Mouse (Mus musculus) CH12.LX (cell line): ENCODE measurements around the gene Klhdc10.

Experiments used
- CHD2 ChIP-seq: IDR thresholded peaks from 2 replicates; pipeline ENCODE4 v1.6.1; 2011; ENCODE audit warnings: low read length, improper control_type of control experiment
- CTCF ChIP-seq, 2 experiments: IDR thresholded peaks in 1 of 2; conservative IDR thresholded peaks in 1 of 2; 2 replicates each; pipeline ENCODE4 v1.5.1; 2011 to 2012; ENCODE audit warnings: low read depth in 2 of 2, low read length in 2 of 2, improper control_type of control experiment in 1 of 2, inconsistent platforms in 1 of 2, mild to moderate bottlenecking in 1 of 2, moderate library complexity in 1 of 2
- EP300 ChIP-seq: IDR thresholded peaks from 2 replicates; pipeline ENCODE4 v1.6.1; 2011; ENCODE audit warnings: low read length, improper control_type of control experiment
- MXI1 ChIP-seq: IDR thresholded peaks from 2 replicates; pipeline ENCODE4 v1.6.1; 2011; ENCODE audit warnings: mild to moderate bottlenecking, low read depth, low read length, improper control_type of control experiment
- POLR2A ChIP-seq: IDR thresholded peaks from 2 replicates; pipeline ENCODE4 v1.6.1; 2011; ENCODE audit warnings: low read depth, mild to moderate bottlenecking, improper control_type of control experiment, low read length
- SIN3A ChIP-seq: IDR thresholded peaks from 2 replicates; pipeline ENCODE4 v1.6.1; 2012; ENCODE audit warnings: low read length, improper control_type of control experiment, inconsistent platforms
- USF2 ChIP-seq: conservative IDR thresholded peaks from 2 replicates; pipeline ENCODE4 v1.6.1; 2011; ENCODE audit warnings: low read depth, low read length, improper control_type of control experiment

DNA sequence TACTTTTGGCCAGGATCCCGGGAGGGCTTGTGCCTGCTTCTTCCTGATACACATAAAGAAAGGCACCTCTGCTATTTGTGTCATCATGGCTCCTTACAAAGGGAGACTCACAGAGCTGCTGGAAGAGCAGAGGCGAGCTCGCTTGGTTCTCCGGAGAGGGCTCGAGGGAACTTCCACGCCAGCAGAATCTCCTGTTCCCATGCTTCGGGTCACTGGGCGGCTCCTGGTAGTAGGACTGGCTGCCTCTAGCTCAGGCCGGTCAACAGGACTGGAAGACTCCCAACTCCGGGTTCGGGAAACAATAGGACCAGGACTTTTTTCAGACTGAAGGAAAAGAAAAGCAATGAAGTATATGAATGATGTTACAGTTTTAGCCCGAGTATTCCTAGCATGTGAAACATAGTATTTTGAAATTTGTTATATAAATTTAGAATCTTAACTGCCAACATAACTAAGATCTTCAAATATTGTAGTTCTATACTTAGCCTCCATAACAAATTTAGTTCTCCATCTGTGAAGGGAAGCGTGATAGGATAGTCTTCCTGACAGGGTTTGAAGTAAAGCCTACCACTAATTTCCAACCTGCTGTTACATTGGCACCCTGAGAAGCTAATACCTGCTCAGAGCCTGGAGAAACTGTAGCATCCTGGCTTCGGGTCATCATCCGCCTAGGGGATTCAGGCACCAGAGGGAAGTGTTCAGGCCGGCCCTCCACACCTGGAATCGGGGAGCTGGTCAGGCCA, 28.9 kb upstream of the Klhdc10 start:
- TF ChIP-seq CTCF (conservative IDR thresholded peaks at IDR 0.05 in 1 of 2, IDR thresholded peaks at IDR 0.05 in 1 of 2; ENCODE audit: low read depth in 2 of 2, low read length in 2 of 2) (no peak), POLR2A (no peak), EP300 (no peak), SIN3A (no peak), MXI1 (no peak), USF2 (no peak), CHD2 (no peak)
